Mouse (Mus musculus) heart, embryonic 16.5 days (tissue): ENCODE measurements at regions not wholly inside any gene's neighbourhood (a gene's known extent, or its start where the extent isn't known, plus 50 kb on each side); places are given as distances from the start of the nearest gene placed in this dataset.

Source experiments
- ATAC-seq: fragments of 200-750 bp; cut with Nextera tagmentation; replicated peaks from 2 replicates; pipeline ENCODE4 v1.8.0; 2017; ENCODE audit warnings: moderate number of reproducible peaks; ENCODE audit not compliant: insufficient read depth, low FRiP score; ENCODE audit errors: extremely low read depth
- H3K27ac ChIP-seq: fragments of 300-500 bp; sonication (generic); 2 replicates; pipeline ENCODE4 v1.5.1; 2014; ENCODE audit warnings: mild to moderate bottlenecking, low read length, control low read depth, moderate library complexity
- H3K27me3 ChIP-seq: fragments of 300-500 bp; sonication (generic); 2 replicates; pipeline ENCODE4 v1.6.1; 2014; ENCODE audit warnings: low read length, mixed read lengths; ENCODE audit not compliant: control insufficient read depth, insufficient read depth
- H3K36me3 ChIP-seq: fragments of 300-500 bp; sonication (generic); 2 replicates; pipeline ENCODE4 v1.6.1; 2014; ENCODE audit not compliant: control insufficient read depth, insufficient read depth
- H3K4me1 ChIP-seq: fragments of 300-500 bp; sonication (generic); 2 replicates; pipeline ENCODE4 v1.6.1; 2014; ENCODE audit warnings: low read length, mixed read lengths; ENCODE audit not compliant: control insufficient read depth, insufficient read depth
- H3K4me2 ChIP-seq: fragments of 300-500 bp; sonication (generic); 2 replicates; pipeline ENCODE4 v1.6.1; 2014; ENCODE audit warnings: low read depth, mild to moderate bottlenecking, control low read depth, low read length
- H3K4me3 ChIP-seq: fragments of 300-500 bp; sonication (generic); 2 replicates; pipeline ENCODE4 v1.5.1; 2014; ENCODE audit warnings: mild to moderate bottlenecking, control low read depth, low read length
- H3K9ac ChIP-seq: fragments of 300-500 bp; sonication (generic); 2 replicates; pipeline ENCODE4 v1.6.1; 2014; ENCODE audit warnings: low read length, control low read depth
- H3K9me3 ChIP-seq: fragments of 300-500 bp; sonication (generic); replicated peaks from 2 replicates; pipeline ENCODE4 v1.6.1; 2016; ENCODE audit warnings: low read length; ENCODE audit not compliant: control insufficient read depth
- WGBS: fragments of 180-500 bp; shearing (Covaris S2); extraction: QIAGEN DNeasy Blood & Tissue Kit; methylation state at CpG from one replicate; pipeline ENCODE4 v1.1.7; 2014; 5-methylcytosine and 5-hydroxymethylcytosine counted together

DNA sequence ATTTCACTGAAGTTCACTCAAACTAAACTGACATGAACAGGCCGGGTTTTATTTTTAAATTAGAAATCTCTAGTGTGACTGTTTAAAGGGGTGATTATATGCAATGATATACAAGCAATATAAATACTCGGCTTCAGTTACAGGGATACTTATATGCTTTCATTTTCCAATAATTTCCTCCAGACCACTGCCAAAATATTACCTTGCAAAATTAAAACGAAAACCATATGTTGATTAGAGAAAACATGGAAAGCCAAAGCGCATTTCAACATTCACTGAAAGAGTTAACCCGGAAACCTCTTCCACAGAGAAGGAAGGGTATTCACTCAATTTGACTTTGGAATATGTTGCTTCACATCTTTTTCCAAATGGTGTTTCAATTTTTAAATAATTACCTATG lies 242.4 kb downstream of the Fign start:
- Histone ChIP-seq H3K4me3 (no peak overlapping the region), H3K4me2 (no peak overlapping the region), H3K36me3 (no peaks in the 10 kb centered on the region), H3K4me1 (peaks cover 2% of the 10 kb centered on the region), H3K27ac (no peak overlapping the region), H3K9ac (no peak overlapping the region), H3K27me3 (no peaks in the 10 kb centered on the region), H3K9me3 (no peaks in the 10 kb centered on the region)
- WGBS, result 91% methylated on average over 5 of the region's 5 CpGs
- ATAC-seq, result no peak

DNA sequence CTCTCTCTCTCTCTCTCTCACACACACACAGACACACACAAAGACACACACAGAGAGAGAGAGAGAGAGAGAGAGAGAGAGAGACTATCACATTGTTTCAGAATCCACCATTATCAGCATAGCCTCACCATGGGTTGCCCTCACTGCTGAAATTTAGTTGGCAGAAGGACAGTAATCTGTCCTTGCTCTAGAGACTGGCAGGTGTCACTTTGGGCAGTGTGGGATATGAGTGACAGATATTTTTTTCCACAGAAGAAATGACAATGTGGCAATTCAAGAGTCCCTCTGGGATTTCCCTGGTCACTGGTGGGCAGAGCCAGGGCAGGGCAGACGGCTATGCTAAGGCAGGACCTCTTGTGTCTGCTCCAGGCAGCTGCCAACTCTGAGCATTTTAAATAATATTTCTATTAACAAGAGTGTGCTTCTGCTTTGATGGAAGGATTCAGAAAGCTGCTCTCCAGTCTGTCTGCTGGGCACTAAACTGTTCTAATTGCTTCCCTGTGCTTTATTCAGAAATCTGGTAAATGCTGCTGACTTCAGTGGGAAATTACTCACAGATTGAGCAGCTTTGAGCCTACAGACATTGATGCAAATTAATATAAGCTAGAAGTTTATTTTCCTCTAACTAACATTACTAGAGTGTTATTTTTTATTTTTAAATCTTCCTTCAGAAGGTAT lies 243.5 kb downstream of the Fign start:
- H3K4me1 ChIP-seq, result peaks cover 2% of the 10 kb centered on the region
- H3K4me3 ChIP-seq, result no peak overlapping the region
- no peaks in the 10 kb centered on the region for H3K9me3 ChIP-seq
- 0 out of 2 replicates have a peak overlapping the region, but pooled peaks have one; percentile 41 for H3K27ac ChIP-seq
- no peaks in the 10 kb centered on the region for H3K36me3 ChIP-seq
- peak; percentile 32; the same call in 1 of the 2 replicates for ATAC-seq
- no peaks in the 10 kb centered on the region for H3K27me3 ChIP-seq
- 28% methylated on average over 1 of the region's 1 CpGs for WGBS
- H3K4me2 ChIP-seq, result no peak overlapping the region
- no peak overlapping the region for H3K9ac ChIP-seq

DNA sequence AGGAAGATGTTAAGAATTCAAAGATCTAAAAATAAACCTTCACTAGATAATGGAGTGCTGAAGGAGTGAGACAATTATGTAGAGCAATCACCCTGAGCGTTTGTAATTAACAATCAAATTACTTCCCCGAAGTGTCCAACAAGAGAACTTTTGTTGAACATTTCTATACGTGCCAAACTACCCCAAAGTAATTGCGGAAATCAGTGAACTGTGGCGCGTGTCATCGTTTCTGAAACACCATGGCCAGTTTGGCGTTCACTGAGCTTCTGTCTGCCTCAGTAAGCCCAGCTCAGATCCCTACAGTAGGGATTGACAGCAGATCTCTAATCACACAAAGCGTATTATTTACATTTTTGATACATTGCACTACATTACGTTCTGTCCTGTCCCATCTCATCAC lies 244.6 kb downstream of the Fign start:
- Histone ChIP-seq H3K9me3 (no peaks in the 10 kb centered on the region), H3K27ac (no peak overlapping the region; the same call in 1 of the 2 replicates), H3K36me3 (no peaks in the 10 kb centered on the region), H3K4me1 (peaks cover 2% of the 10 kb centered on the region), H3K4me3 (no peak overlapping the region), H3K4me2 (no peak overlapping the region), H3K27me3 (no peaks in the 10 kb centered on the region), H3K9ac (no peak overlapping the region)
- WGBS, result 69% methylated on average over 10 of the region's 10 CpGs
- no peak for ATAC-seq

- H3K36me3 ChIP-seq, result no peaks in the 10 kb centered on the region
- 78% methylated on average over 6 of the region's 6 CpGs for WGBS
- H3K9ac ChIP-seq, result no peak overlapping the region
- no peaks in the 10 kb centered on the region for H3K9me3 ChIP-seq
- no peak overlapping the region for H3K27ac ChIP-seq
- H3K4me3 ChIP-seq, result no peak overlapping the region
- peaks cover 2% of the 10 kb centered on the region for H3K4me1 ChIP-seq
- no peak overlapping the region for H3K4me2 ChIP-seq
- no peaks in the 10 kb centered on the region for H3K27me3 ChIP-seq
- ATAC-seq, result no peak
Observed at GRCm38 (mm10) chr2:63852287-63852686, 245.6 kb downstream of the Fign start.

GRCm38 (mm10) chr2:63850033-63850432 lies 247.8 kb downstream of the Fign start:
- WGBS, result 81% methylated on average over 5 of the region's 5 CpGs
- H3K4me3 ChIP-seq, result no peak overlapping the region
- H3K9me3 ChIP-seq, result no peaks in the 10 kb centered on the region
- H3K36me3 ChIP-seq, result no peaks in the 10 kb centered on the region
- H3K4me2 ChIP-seq, result no peak overlapping the region
- H3K27ac ChIP-seq, result no peak overlapping the region
- no peaks in the 10 kb centered on the region for H3K27me3 ChIP-seq
- H3K9ac ChIP-seq, result no peak overlapping the region
- H3K4me1 ChIP-seq, result peaks cover 2% of the 10 kb centered on the region
- no peak for ATAC-seq

DNA sequence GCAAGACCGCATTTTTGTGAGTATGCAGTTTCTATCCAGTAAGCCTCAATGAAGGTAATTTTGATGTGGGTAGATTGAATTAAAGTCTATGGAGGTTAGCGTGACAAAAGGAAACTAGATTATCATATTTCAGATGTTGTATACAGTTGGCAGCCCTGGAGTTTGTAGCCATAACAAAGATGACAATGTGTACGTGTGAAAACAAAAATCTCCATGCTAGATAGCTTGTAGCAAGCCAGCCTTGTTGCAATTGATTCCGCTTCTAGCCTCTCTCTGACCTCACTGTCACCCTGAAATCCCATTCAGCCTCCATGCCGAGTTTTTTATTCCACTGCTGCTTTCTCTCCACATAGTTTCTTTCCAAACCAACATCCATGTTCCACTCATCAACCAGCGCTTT lies 248.4 kb downstream of the Fign start:
- 78% methylated on average over 6 of the region's 6 CpGs for WGBS
- H3K27me3 ChIP-seq, result no peaks in the 10 kb centered on the region
- no peaks in the 10 kb centered on the region for H3K36me3 ChIP-seq
- H3K4me3 ChIP-seq, result no peak overlapping the region
- H3K9me3 ChIP-seq, result no peaks in the 10 kb centered on the region
- H3K27ac ChIP-seq, result no peak overlapping the region
- H3K4me1 ChIP-seq, result peaks cover 2% of the 10 kb centered on the region
- ATAC-seq, result no peak
- H3K9ac ChIP-seq, result no peak overlapping the region
- H3K4me2 ChIP-seq, result no peak overlapping the region

DNA sequence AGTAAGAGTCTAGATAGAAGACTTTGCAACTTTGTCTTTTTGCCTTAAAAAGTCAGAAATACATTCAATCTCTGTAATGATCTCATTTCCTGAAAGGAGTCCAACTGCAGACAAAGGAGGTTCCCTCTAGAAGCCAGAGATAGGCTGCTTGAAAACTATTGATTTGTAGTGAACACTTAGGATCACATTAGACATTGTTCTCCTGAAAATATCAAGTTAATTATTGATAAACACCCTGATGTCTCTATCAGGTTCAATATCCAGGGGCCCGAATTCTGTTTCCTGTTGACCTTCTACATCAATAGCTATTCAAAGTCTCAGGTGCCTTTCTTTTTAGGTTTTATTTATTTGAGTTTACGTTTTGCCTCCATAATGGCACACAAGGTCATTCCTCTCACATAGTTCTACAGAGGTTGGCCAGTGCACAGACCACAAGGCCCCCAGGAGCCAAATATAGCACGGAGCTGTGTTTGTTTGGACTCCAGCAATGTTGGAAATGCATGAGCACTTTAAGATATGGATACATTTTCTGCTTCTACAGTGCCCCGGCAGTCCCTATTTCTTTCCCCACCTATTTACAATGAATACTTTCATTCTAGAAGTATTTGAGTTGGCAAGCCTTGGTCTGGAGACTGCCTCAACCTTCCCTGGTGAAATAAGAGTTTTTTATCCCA lies 265.7 kb downstream of the Fign start:
- peak overlapping the region; percentile 84 for H3K27ac ChIP-seq

GRCm38 (mm10) chr2:63830431-63830830 lies 267.4 kb downstream of the Fign start:
- H3K4me3 ChIP-seq, result no peak overlapping the region
- H3K36me3 ChIP-seq, result no peaks in the 10 kb centered on the region
- ATAC-seq, result peak; percentile 57
- 27% methylated on average over 5 of the region's 5 CpGs for WGBS
- no peak overlapping the region for H3K9ac ChIP-seq
- H3K4me2 ChIP-seq, result no peak overlapping the region
- no peaks in the 10 kb centered on the region for H3K27me3 ChIP-seq
- H3K4me1 ChIP-seq, result peaks cover 20% of the 10 kb centered on the region; the same call in 1 of the 2 replicates
- peak overlapping the region; percentile 64 for H3K27ac ChIP-seq
- no peaks in the 10 kb centered on the region for H3K9me3 ChIP-seq

More for the DNA sequence above, 265.7 kb downstream of the Fign start:
- Histone ChIP-seq H3K4me3 (no peak overlapping the region), H3K9me3 (no peaks in the 10 kb centered on the region), H3K36me3 (no peaks in the 10 kb centered on the region), H3K4me1 (peaks cover 20% of the 10 kb centered on the region; the same call in 1 of the 2 replicates), H3K4me2 (no peak overlapping the region), H3K27me3 (no peaks in the 10 kb centered on the region), H3K9ac (no peak overlapping the region)
- ATAC-seq, result peak; percentile 83
- WGBS, result 39% methylated on average over 4 of the region's 4 CpGs

DNA sequence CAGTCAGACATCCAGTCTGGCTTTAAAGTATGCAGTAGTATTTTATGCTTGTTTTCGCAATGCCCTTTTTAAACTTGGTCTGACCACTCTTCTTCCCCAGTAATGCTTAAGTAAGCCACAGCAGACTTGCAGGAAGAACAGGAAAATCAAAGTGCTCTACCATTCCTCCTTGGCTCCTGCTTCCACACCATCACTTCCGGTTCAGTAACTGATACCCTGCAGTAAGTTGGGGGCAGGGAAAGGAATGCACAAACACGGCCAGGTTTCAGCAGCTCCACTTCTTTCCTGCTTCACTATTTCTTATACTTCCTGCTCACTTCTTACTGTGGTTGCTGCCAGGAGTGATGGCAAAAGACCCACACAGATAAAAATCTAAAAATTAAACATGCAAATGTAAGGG lies 269.2 kb downstream of the Fign start:
- H3K4me1 ChIP-seq, result peaks cover 20% of the 10 kb centered on the region; the same call in 1 of the 2 replicates
- no peak overlapping the region; the same call in 1 of the 2 replicates for H3K27ac ChIP-seq
- H3K9me3 ChIP-seq, result no peaks in the 10 kb centered on the region
- H3K4me3 ChIP-seq, result no peak overlapping the region
- H3K36me3 ChIP-seq, result no peaks in the 10 kb centered on the region
- 31% methylated on average over 3 of the region's 3 CpGs for WGBS
- no peak overlapping the region for H3K4me2 ChIP-seq
- ATAC-seq, result no peak
- H3K27me3 ChIP-seq, result no peaks in the 10 kb centered on the region
- H3K9ac ChIP-seq, result no peak overlapping the region
